Mouse (Mus musculus): Measurements from ENCODE around the gene Itga1. TPM values are rescaled to one million over a fixed set of nuclear protein-coding genes. Genes with fewer than 3 reads are reported as not detected.
A peak's percentile ranks its signal among the peaks of the same experiment; 100 is the strongest.

Itga1 gene
- polyA plus RNA-seq, 1 experiment from 2014 or later: 22.0 TPM

- WGBS: 62% methylated on average over 3 of the region's 3 CpGs
- TF ChIP-seq EP300 (IDR thresholded peaks at IDR 0.05) (no peak), CTCF (IDR thresholded peaks at IDR 0.05) (no peak)
- no peaks in the 10 kb centered on the region for H3K4me1 ChIP-seq (ENCODE audit: insufficient read depth, low read depth, low read length)
- H3K27me3 ChIP-seq (replicated peaks; ENCODE audit: insufficient read depth, low read length): no peaks in the 10 kb centered on the region
- no peak overlapping the region for H3K27ac ChIP-seq (ENCODE audit: low read length)
- H3K9ac ChIP-seq (replicated peaks; ENCODE audit: low read depth): no peak overlapping the region
- H3K4me3 ChIP-seq (ENCODE audit: low read depth, low read length): no peak overlapping the region
- peak; percentile 37 for DNase-seq (ENCODE audit: low spot score)
- no peak overlapping the region for H3K4me2 ChIP-seq (replicated peaks; ENCODE audit: low read depth, low read length)
- ATAC-seq: no peak
- H3K36me3 ChIP-seq (ENCODE audit: insufficient read depth, low read length): no peaks in the 10 kb centered on the region
- no peaks in the 10 kb centered on the region for H3K9me3 ChIP-seq (ENCODE audit: low read length)
These were observed 35.0 kb upstream of the Itga1 start for GRCm38 (mm10) chr13:115136761-115137160.

GRCm38 (mm10) chr13:115132435-115132834, 30.7 kb upstream of the Itga1 start:
- no peaks in the 10 kb centered on the region for H3K9me3 ChIP-seq (ENCODE audit: low read length)
- 10% methylated on average over 5 of the region's 5 CpGs for WGBS
- no peak overlapping the region for H3K9ac ChIP-seq (replicated peaks; ENCODE audit: low read depth)
- no peaks in the 10 kb centered on the region for H3K36me3 ChIP-seq (ENCODE audit: insufficient read depth, low read length)
- no peak overlapping the region for H3K27ac ChIP-seq (ENCODE audit: low read length)
- no peak overlapping the region for H3K4me3 ChIP-seq (ENCODE audit: low read depth, low read length)
- DNase-seq (ENCODE audit: low spot score) (peak; percentile 45), ATAC-seq (peak; percentile 30; the same call in 1 of the 2 replicates)
- H3K27me3 ChIP-seq (replicated peaks; ENCODE audit: insufficient read depth, low read length): no peaks in the 10 kb centered on the region
- no peak overlapping the region for H3K4me2 ChIP-seq (replicated peaks; ENCODE audit: low read depth, low read length)
- peaks cover 2% of the 10 kb centered on the region; the same call in 1 of the 2 replicates for H3K4me1 ChIP-seq (ENCODE audit: insufficient read depth, low read depth, low read length)
- TF ChIP-seq CTCF (IDR thresholded peaks at IDR 0.05): no peak
- no peak for TF ChIP-seq EP300 (IDR thresholded peaks at IDR 0.05)

GRCm38 (mm10) chr13:115131381-115131780, 29.6 kb upstream of the Itga1 start:
- peaks cover 2% of the 10 kb centered on the region; the same call in 1 of the 2 replicates for H3K4me1 ChIP-seq (ENCODE audit: insufficient read depth, low read depth, low read length)
- H3K4me3 ChIP-seq (ENCODE audit: low read depth, low read length): no peak overlapping the region
- DNase-seq (ENCODE audit: low spot score) (no peak), ATAC-seq (no peak)
- H3K9me3 ChIP-seq (ENCODE audit: low read length): no peaks in the 10 kb centered on the region
- no peak overlapping the region for H3K27ac ChIP-seq (ENCODE audit: low read length)
- no peaks in the 10 kb centered on the region for H3K27me3 ChIP-seq (replicated peaks; ENCODE audit: insufficient read depth, low read length)
- H3K4me2 ChIP-seq (replicated peaks; ENCODE audit: low read depth, low read length): no peak overlapping the region
- TF ChIP-seq CTCF (IDR thresholded peaks at IDR 0.05) (no peak), EP300 (IDR thresholded peaks at IDR 0.05) (no peak)
- no peak overlapping the region for H3K9ac ChIP-seq (replicated peaks; ENCODE audit: low read depth)
- no peaks in the 10 kb centered on the region for H3K36me3 ChIP-seq (ENCODE audit: insufficient read depth, low read length)
- 55% methylated on average over 3 of the region's 3 CpGs for WGBS

GRCm38 (mm10) chr13:115130035-115130434, 28.3 kb upstream of the Itga1 start:
- Histone ChIP-seq H3K9ac (replicated peaks; ENCODE audit: low read depth) (no peak overlapping the region), H3K4me1 (ENCODE audit: insufficient read depth, low read depth, low read length) (peaks cover 2% of the 10 kb centered on the region; the same call in 1 of the 2 replicates), H3K27ac (ENCODE audit: low read length) (no peak overlapping the region), H3K4me3 (ENCODE audit: low read depth, low read length) (no peak overlapping the region), H3K9me3 (ENCODE audit: low read length) (no peaks in the 10 kb centered on the region), H3K4me2 (replicated peaks; ENCODE audit: low read depth, low read length) (no peak overlapping the region), H3K36me3 (ENCODE audit: insufficient read depth, low read length) (no peaks in the 10 kb centered on the region), H3K27me3 (replicated peaks; ENCODE audit: insufficient read depth, low read length) (no peaks in the 10 kb centered on the region)
- DNase-seq (ENCODE audit: low spot score) (no peak), ATAC-seq (no peak)
- TF ChIP-seq EP300 (IDR thresholded peaks at IDR 0.05): no peak
- no peak for TF ChIP-seq CTCF (IDR thresholded peaks at IDR 0.05)
- 66% methylated on average over 2 of the region's 2 CpGs for WGBS

- ATAC-seq (no peak), DNase-seq (ENCODE audit: low spot score) (no peak)
- H3K4me1 ChIP-seq (ENCODE audit: insufficient read depth, low read depth, low read length): peaks cover 2% of the 10 kb centered on the region; the same call in 1 of the 2 replicates
- no peaks in the 10 kb centered on the region for H3K27me3 ChIP-seq (replicated peaks; ENCODE audit: insufficient read depth, low read length)
- H3K4me2 ChIP-seq (replicated peaks; ENCODE audit: low read depth, low read length): no peak overlapping the region
- TF ChIP-seq CTCF (IDR thresholded peaks at IDR 0.05) (no peak), EP300 (IDR thresholded peaks at IDR 0.05) (no peak)
- 91% methylated on average over 1 of the region's 1 CpGs for WGBS
- H3K27ac ChIP-seq (ENCODE audit: low read length): no peak overlapping the region
- H3K9me3 ChIP-seq (ENCODE audit: low read length): no peaks in the 10 kb centered on the region
- H3K9ac ChIP-seq (replicated peaks; ENCODE audit: low read depth): no peak overlapping the region
- H3K36me3 ChIP-seq (ENCODE audit: insufficient read depth, low read length): no peaks in the 10 kb centered on the region
- no peak overlapping the region for H3K4me3 ChIP-seq (ENCODE audit: low read depth, low read length)
These were observed 26.1 kb upstream of the Itga1 start for GRCm38 (mm10) chr13:115127826-115128225.

GRCm38 (mm10) chr13:115126534-115126933, 24.8 kb upstream of the Itga1 start:
- 83% methylated on average over 2 of the region's 2 CpGs for WGBS
- no peak for ATAC-seq
- no peaks in the 10 kb centered on the region for H3K36me3 ChIP-seq (ENCODE audit: insufficient read depth, low read length)

DNA sequence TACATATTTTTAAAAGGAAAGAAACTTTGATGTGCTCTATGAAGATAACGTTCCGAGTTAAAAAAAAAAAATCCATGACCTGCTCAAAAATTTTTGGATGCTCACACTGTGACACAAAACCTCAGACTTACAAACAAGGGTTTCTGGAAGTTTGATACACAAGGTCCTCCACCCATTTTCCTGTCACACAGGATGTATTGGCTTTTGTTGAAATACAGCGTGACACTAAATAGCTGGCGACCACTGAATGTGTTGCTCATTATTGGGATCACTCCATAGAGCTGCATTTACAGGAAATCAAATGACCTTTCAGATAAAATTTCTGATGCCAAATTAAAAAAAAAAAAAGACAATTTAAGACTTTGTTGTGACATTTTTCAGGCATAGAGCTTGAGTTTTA, 23.4 kb upstream of the Itga1 start:
- Histone ChIP-seq H3K4me2 (replicated peaks; ENCODE audit: low read depth, low read length) (no peak overlapping the region), H3K27ac (ENCODE audit: low read length) (no peak overlapping the region), H3K9ac (replicated peaks; ENCODE audit: low read depth) (no peak overlapping the region), H3K36me3 (ENCODE audit: insufficient read depth, low read length) (no peaks in the 10 kb centered on the region), H3K4me1 (ENCODE audit: insufficient read depth, low read depth, low read length) (no peaks in the 10 kb centered on the region), H3K27me3 (replicated peaks; ENCODE audit: insufficient read depth, low read length) (no peaks in the 10 kb centered on the region), H3K9me3 (ENCODE audit: low read length) (no peaks in the 10 kb centered on the region), H3K4me3 (ENCODE audit: low read depth, low read length) (no peak overlapping the region)
- DNase-seq (ENCODE audit: low spot score): no peak
- no peak for ATAC-seq
- TF ChIP-seq CTCF (IDR thresholded peaks at IDR 0.05) (no peak), EP300 (IDR thresholded peaks at IDR 0.05) (no peak)
- 71% methylated on average over 4 of the region's 4 CpGs for WGBS

More at GRCm38 (mm10) chr13:115126534-115126933, 24.8 kb upstream of the Itga1 start:
- Histone ChIP-seq H3K27me3 (replicated peaks; ENCODE audit: insufficient read depth, low read length) (no peaks in the 10 kb centered on the region), H3K4me2 (replicated peaks; ENCODE audit: low read depth, low read length) (no peak overlapping the region), H3K27ac (ENCODE audit: low read length) (no peak overlapping the region), H3K4me1 (ENCODE audit: insufficient read depth, low read depth, low read length) (peaks cover 2% of the 10 kb centered on the region; the same call in 1 of the 2 replicates), H3K4me3 (ENCODE audit: low read depth, low read length) (no peak overlapping the region), H3K9me3 (ENCODE audit: low read length) (no peaks in the 10 kb centered on the region), H3K9ac (replicated peaks; ENCODE audit: low read depth) (no peak overlapping the region)
- TF ChIP-seq EP300 (IDR thresholded peaks at IDR 0.05) (no peak), CTCF (IDR thresholded peaks at IDR 0.05) (no peak)
- no peak for DNase-seq (ENCODE audit: low spot score)
